Mouse (Mus musculus): ENCODE measurements around the gene Ube2l6. TPM values are rescaled to one million over a fixed set of nuclear protein-coding genes. Genes with fewer than 3 reads are reported as not detected.
"Not testable (repeated sequence)": the region's sequence is repeated elsewhere in the genome, so short reads cannot be mapped to it uniquely, and the experiment has no call there.

Gene Ube2l6
- polyA plus RNA-seq, 1 experiment: 13.8 TPM

DNA sequence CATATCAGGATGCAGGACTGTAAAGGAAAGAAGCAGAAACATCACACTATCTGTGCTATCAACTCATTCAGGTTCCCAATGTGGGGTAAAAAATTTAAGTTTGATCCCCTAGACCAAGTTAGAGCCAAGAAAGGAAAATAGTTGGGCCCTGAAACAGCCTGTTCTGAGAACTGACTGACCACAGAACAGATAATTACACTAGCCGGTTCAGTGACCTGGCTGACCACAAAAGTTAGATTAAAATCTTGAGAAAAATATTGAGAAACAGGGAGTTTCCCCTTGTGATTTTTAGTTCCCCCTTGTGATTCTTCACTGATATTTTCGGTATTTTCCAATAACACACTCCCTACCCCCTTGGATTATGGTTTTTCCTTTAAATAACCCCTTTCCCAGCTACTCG, 4.8 kb upstream of the Ube2l6 start:
- no peak for DNase-seq (ENCODE audit: low read depth)
- TF ChIP-seq POLR2A (IDR thresholded peaks at IDR 0.05; ENCODE audit: borderline replicate concordance, extremely low read depth, insufficient read depth, insufficient read length, poor library complexity, severe bottlenecking): no peak

DNA sequence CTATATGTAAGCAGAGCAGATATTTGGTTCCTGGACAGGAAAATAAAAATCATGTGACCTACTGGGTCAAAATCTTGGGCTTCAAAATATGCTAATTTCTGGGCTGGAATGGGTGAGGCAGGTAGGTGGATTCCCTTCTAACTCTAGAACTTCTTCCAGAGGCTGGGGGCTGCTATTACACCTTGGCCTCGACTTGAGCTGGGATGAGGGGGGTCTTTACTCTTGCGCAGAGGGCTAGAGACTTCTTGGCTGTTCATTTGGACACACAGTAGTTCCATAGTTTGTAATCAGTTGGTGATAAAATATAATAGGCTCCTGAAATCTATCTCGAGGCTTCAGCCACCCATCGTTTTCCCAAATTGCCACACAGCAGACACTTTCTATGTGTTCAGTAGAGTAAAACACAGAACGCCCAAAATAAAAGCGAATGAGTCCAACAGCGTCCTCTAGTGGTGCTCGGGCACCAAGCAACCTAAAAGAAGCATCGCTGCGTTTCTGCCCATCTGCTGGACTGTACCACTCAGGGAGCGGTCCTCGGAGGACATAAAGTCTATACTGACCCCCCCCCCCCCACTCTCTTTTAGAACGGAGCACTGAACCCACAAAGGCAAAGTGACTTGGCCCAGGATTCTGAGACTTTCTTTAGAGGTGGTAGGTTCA, 665 bp upstream of the Ube2l6 start:
- TF ChIP-seq CTCF (IDR thresholded peaks at IDR 0.05; ENCODE audit: borderline replicate concordance, extremely low read depth, insufficient read depth, insufficient read length) (peak; percentile 95), POLR2A (IDR thresholded peaks at IDR 0.05; ENCODE audit: borderline replicate concordance, extremely low read depth, insufficient read depth, insufficient read length, poor library complexity, severe bottlenecking) (no peak)
- DNase-seq (ENCODE audit: low read depth): peak; percentile 89

DNA sequence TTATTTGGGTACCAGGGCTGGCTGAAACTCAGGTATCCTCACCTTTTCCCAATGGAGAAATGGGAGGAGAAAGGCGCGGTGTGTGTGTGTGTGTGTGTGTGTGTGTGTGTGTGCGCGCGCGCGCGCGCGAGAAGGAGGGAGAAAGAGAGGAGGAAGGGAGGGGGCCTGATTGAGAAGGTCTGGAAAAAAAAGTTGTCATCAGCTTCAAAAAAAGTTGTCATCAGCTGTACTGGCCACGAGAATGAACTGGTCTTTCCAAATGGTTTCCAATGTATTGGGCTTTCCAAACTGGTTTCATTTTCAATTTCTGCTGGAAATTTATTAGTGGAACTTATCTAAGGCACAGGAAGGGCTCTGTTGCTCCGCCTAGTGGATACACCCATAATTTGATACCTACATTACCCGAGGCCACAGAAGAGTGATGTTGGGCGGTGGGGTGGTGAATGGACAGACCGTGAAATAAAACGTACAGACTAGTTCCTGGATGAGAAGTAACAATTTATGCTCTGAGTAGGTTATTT, 473 bp downstream of the Ube2l6 start:
- TF ChIP-seq CTCF (IDR thresholded peaks at IDR 0.05; ENCODE audit: borderline replicate concordance, extremely low read depth, insufficient read depth, insufficient read length): peak; percentile 62; the same call in 1 of the 2 replicates
- TF ChIP-seq POLR2A (IDR thresholded peaks at IDR 0.05; ENCODE audit: borderline replicate concordance, extremely low read depth, insufficient read depth, insufficient read length, poor library complexity, severe bottlenecking): no peak
- peak; percentile 88 for DNase-seq (ENCODE audit: low read depth)

DNA sequence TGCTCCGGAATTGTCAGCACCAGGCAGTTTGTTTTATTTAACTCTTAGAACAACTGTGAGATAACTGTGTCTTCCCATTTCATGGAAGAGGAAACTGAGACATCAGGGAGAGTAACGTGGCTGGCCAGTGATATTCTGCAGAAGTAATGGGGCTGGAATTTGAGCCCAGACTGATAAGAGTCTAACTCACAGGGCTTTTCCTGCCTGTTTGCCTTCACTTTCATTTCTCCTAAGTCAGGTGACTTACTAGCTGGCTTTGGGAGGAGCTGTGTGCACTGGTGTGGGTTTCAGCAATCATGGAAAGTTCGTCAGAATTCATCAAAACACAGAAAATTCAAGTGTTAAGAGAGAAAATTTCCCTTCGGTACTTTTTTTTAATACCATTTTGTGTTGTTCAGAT, 1.7 kb downstream of the Ube2l6 start:
- no peak for DNase-seq (ENCODE audit: low read depth)
- no peak for TF ChIP-seq POLR2A (IDR thresholded peaks at IDR 0.05; ENCODE audit: borderline replicate concordance, extremely low read depth, insufficient read depth, insufficient read length, poor library complexity, severe bottlenecking)
- TF ChIP-seq CTCF (IDR thresholded peaks at IDR 0.05; ENCODE audit: borderline replicate concordance, extremely low read depth, insufficient read depth, insufficient read length): no peak

DNA sequence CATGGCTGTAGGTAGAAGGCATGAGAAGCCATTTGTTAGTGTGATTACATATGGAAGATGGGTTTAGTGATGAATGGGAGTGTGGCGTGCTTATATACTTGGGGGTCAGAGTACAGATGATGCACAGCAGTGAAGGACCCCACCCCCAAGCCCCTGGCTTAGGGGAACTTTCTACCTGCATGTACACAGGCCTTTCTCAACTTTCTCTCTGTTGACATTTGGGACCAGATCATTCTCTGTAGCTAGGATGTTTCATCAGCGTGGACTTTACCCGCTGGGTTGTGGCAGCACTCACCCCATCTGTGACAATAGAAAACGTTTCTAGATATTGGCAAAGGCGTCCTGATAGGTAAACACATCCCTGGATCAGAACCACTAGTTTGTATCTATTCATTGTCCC, 2.6 kb downstream of the Ube2l6 start:
- DNase-seq (ENCODE audit: low read depth): not testable (repeated sequence)

DNA sequence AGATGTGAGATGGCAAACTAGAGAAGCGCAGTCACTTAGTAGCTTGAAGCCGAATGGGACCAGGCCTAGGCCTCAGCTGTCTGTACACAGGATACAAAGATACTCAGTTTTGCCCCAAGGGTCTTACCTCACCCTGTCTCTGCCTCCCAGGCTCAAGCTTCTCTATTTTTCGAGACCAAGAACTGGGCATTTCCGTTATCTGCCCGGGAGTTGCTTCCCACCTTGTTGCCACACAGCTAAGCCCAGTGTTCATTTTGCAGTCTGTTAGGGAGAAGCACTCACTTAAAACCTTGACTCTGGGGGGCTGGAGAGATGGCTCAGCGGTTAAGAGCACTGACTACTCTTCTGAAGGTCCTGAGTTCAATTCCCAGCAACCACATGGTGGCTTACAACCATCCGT, 5.3 kb downstream of the Ube2l6 start:
- TF ChIP-seq POLR2A (IDR thresholded peaks at IDR 0.05; ENCODE audit: borderline replicate concordance, extremely low read depth, insufficient read depth, insufficient read length, poor library complexity, severe bottlenecking) (no peak), CTCF (IDR thresholded peaks at IDR 0.05; ENCODE audit: borderline replicate concordance, extremely low read depth, insufficient read depth, insufficient read length) (no peak)
- DNase-seq (ENCODE audit: low read depth): no peak

DNA sequence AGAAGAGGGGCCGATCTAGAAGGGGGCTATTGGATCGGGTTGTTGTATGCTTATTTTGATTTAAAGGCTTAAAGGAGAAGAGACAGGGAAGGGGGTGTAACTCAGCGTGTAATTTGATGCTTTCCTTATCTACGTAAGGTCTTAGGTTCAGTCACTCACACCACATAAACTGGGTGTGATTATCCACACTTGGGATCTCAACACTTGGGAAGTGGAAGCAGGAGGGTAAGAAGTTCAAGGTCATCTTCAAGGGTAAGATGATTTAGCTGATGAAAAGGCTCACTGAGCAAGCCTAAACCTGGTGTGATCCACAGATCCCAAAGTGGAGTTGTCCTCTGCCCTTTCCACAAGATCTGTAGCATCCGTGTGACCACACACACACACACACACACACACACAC, 7.9 kb downstream of the Ube2l6 start:
- no peak for DNase-seq (ENCODE audit: low read depth)
- TF ChIP-seq CTCF (IDR thresholded peaks at IDR 0.05; ENCODE audit: borderline replicate concordance, extremely low read depth, insufficient read depth, insufficient read length) (no peak), POLR2A (IDR thresholded peaks at IDR 0.05; ENCODE audit: borderline replicate concordance, extremely low read depth, insufficient read depth, insufficient read length, poor library complexity, severe bottlenecking) (no peak)

DNA sequence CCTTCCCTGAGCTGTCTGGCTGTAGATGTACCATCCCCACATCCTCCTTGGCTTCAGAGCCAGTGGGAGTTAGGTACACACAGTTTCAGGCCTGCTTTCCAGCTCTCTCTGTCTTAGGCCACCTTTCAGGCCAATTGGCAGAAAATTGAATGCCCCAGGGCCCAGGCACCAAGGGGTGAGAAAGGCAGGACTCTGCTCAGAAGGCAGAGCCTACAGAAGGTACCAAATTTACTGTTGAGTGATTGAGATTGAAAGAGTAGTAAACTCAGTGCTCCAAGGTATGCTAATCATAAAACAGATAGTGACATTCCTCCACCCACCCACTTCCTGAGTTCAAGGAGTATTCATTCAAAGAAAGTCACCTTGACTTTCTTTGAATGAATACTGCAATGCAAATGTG, 10.7 kb downstream of the Ube2l6 start:
- TF ChIP-seq POLR2A (IDR thresholded peaks at IDR 0.05; ENCODE audit: borderline replicate concordance, extremely low read depth, insufficient read depth, insufficient read length, poor library complexity, severe bottlenecking) (no peak), CTCF (IDR thresholded peaks at IDR 0.05; ENCODE audit: borderline replicate concordance, extremely low read depth, insufficient read depth, insufficient read length) (no peak)
- DNase-seq (ENCODE audit: low read depth): no peak

DNA sequence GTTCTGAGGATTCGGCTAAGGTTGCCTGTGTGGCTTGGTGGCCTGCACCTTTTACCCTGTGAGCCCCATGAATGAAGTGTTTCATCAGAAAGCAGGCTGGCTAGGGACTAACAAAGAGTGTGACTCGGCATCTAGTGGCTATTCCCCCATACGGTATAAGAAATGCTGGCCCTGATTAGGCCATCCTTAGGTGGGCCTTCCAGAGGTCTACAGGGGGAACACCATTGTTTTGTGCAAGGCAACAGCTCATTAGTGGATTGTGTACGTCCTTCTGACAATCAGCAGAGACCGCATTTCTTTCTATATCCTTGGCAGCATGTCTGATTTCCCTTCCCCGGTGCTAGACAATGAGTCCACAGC, 11.9 kb downstream of the Ube2l6 start:
- DNase-seq (ENCODE audit: low read depth): no peak
- TF ChIP-seq POLR2A (IDR thresholded peaks at IDR 0.05; ENCODE audit: borderline replicate concordance, extremely low read depth, insufficient read depth, insufficient read length, poor library complexity, severe bottlenecking) (no peak), CTCF (IDR thresholded peaks at IDR 0.05; ENCODE audit: borderline replicate concordance, extremely low read depth, insufficient read depth, insufficient read length) (no peak)

DNA sequence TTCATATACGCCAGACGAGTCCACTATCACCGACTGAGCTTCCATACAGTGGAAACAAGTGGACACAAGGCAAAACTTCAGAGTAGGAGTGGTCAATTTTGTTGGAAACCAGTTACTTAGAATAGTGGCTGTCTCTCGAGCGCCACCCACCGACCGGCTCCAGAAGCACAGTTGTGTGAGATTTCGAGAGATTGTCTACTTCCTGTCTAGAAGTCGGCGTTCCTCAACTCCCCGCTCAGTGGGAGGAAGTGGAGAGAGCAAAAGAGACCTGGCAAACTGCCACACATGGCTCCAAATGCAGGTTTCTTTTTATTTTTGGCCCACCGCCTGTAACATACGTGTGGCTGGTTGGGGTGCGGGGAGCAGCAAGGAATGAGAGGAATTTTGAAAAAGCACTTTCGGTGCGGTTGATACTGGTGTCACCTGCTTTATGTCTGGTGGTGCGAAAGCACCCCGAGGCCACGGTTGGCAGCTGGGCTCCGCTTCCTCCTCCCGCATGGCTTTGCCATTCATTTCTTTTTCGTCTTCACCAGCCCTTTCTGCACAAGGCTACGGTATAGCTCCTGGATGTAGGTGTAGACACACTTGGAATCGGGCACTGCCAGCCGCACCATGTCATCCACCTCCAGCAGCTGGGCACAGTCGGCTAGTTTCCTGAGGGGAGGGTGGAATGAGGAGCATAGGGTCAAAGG, 12.4 kb downstream of the Ube2l6 start:
- TF ChIP-seq POLR2A (IDR thresholded peaks at IDR 0.05; ENCODE audit: borderline replicate concordance, extremely low read depth, insufficient read depth, insufficient read length, poor library complexity, severe bottlenecking): no peak
- TF ChIP-seq CTCF (IDR thresholded peaks at IDR 0.05; ENCODE audit: borderline replicate concordance, extremely low read depth, insufficient read depth, insufficient read length): peak; percentile 72
- peak; percentile 91 for DNase-seq (ENCODE audit: low read depth)

DNA sequence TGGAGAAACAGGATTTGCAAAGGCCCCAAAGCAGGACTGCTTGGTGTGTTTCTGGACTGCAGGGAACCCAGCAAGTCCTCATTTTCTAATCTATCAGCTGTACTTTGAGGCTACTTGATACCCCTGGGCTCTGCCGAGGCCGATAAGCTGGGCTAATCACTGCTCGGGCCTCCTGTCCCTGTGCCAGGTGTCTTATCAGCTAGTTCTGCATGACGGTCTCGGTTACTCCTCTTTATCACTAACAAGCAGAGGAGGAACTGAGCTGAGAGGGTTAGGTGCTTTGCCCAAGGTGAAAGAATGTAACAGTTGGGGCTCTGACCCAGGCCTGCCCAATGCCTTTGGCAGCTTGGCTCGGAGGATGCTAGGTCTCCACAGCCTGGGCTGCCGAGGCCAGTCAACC, 13.3 kb downstream of the Ube2l6 start:
- no peak for DNase-seq (ENCODE audit: low read depth)
- TF ChIP-seq CTCF (IDR thresholded peaks at IDR 0.05; ENCODE audit: borderline replicate concordance, extremely low read depth, insufficient read depth, insufficient read length): no peak
- TF ChIP-seq POLR2A (IDR thresholded peaks at IDR 0.05; ENCODE audit: borderline replicate concordance, extremely low read depth, insufficient read depth, insufficient read length, poor library complexity, severe bottlenecking): no peak

DNA sequence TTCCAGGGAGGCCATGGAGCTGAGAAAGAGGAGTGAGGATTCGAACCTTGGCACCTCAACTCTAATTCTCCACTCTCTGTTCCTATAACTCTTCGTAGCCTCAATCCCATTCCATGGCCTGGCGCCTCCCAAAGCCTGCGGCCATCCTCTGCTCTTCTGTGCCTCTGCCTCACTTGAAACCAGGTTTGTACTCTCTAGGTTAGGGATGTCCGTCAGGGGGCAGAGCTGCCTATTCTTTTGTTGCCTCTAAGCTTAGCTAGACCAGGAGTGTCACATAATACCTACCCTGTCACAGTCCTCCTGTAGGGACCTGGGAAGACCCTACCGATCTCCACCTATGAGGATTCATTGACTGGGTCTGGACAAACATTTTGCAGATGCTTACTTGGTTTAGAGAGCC, 14.0 kb downstream of the Ube2l6 start:
- no peak for DNase-seq (ENCODE audit: low read depth)
- TF ChIP-seq POLR2A (IDR thresholded peaks at IDR 0.05; ENCODE audit: borderline replicate concordance, extremely low read depth, insufficient read depth, insufficient read length, poor library complexity, severe bottlenecking): no peak
- no peak for TF ChIP-seq CTCF (IDR thresholded peaks at IDR 0.05; ENCODE audit: borderline replicate concordance, extremely low read depth, insufficient read depth, insufficient read length)

All from brain, embryonic 14.5 days (tissue).